Mouse (Mus musculus) heart, postnatal 0 days (tissue): ENCODE measurements around the gene Amfr.

Experiments
- CTCF ChIP-seq: IDR thresholded peaks from 2 replicates; pipeline ENCODE4 v1.5.1; 2016; ENCODE audit warnings: antibody characterized with exemption, control low read depth, low read depth
- EP300 ChIP-seq: IDR thresholded peaks from 2 replicates; pipeline ENCODE4 v1.6.1; 2016; ENCODE audit warnings: antibody characterized with exemption, low read depth

GRCm38 (mm10) chr8:93998961-93999360 lies 13.7 kb downstream of the Amfr start:
- TF ChIP-seq CTCF (no peak), EP300 (no peak)
